Mouse (Mus musculus) small intestine, adult 2 months (tissue): ENCODE data around the gene Mvb12b.

Experiments used
- CTCF ChIP-seq: fragments of 200-500 bp; IDR thresholded peaks from 2 replicates; pipeline ENCODE4 v1.5.1; 2012; ENCODE audit warnings: low read depth, mild to moderate bottlenecking, control low read depth, inconsistent platforms, low read length, moderate library complexity, mixed read lengths; ENCODE audit not compliant: insufficient replicate concordance, insufficient read length; ENCODE audit errors: extremely low read depth
- POLR2A ChIP-seq: fragments of 200-500 bp; IDR thresholded peaks from 2 replicates; pipeline ENCODE4 v1.6.1; 2012; ENCODE audit warnings: low read depth, mild to moderate bottlenecking, control low read depth, inconsistent platforms, low read length, moderate library complexity

DNA sequence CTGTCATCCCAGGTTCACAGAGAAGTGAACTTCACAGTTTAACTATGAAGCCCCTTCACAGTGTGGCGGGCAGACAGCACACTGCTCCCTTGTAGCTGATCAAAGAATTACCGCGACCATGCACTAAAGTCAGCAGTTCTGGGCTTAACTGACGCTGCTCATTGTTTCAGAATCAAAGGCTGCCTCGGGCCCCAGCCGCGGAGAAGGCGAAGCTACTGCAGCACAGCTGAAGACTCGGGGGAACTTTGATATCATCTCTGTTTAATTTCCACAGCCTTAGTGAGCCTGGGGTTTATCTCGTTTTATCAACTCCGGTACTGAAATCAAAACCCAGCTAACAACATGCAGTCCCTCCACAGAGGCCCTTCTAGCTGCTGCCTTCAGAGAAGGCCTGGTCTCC, 9.3 kb downstream of the Mvb12b start:
- no peak for TF ChIP-seq CTCF
- no peak for TF ChIP-seq POLR2A
